Mouse (Mus musculus): ENCODE data around the gene Phf7.

Phf7 gene

GRCm38 (mm10) chr14:31251084-31251604, at the start of gene Phf7, which contains the start of gene Bap1:
Phf7 (minus strand) TSS chr14:31251317.
Bap1 (plus strand) TSS chr14:31251450.
- peak; percentile 97 for DNase-seq (ENCODE audit: low read depth, low spot score)

- DNase-seq (ENCODE audit: low read depth, low spot score): no peak
These were observed 34.6 kb upstream of the Phf7 start for GRCm38 (mm10) chr14:31285728-31286127.

GRCm38 (mm10) chr14:31272164-31272563, 21.0 kb upstream of the Phf7 start:
- peak; percentile 85 for DNase-seq (ENCODE audit: low read depth, low spot score)

- no peak for DNase-seq (ENCODE audit: low read depth, low spot score)
These were observed 20.0 kb upstream of the Phf7 start for GRCm38 (mm10) chr14:31271121-31271520.

GRCm38 (mm10) chr14:31269456-31270100, 18.5 kb upstream of the Phf7 start:
- peak; percentile 90 for DNase-seq (ENCODE audit: low read depth, low spot score)

GRCm38 (mm10) chr14:31268301-31269001, 17.3 kb upstream of the Phf7 start:
- DNase-seq (ENCODE audit: low read depth, low spot score): peak; percentile 16

- DNase-seq (ENCODE audit: low read depth, low spot score): no peak
These were observed 16.5 kb upstream of the Phf7 start for GRCm38 (mm10) chr14:31267649-31268048.

GRCm38 (mm10) chr14:31260932-31261331, 9.8 kb upstream of the Phf7 start:
- DNase-seq (ENCODE audit: low read depth, low spot score): no peak

- no peak for DNase-seq (ENCODE audit: low read depth, low spot score)
These were observed 9.3 kb upstream of the Phf7 start for GRCm38 (mm10) chr14:31260374-31260773.

GRCm38 (mm10) chr14:31258476-31259050, 7.4 kb upstream of the Phf7 start:
- no peak for DNase-seq (ENCODE audit: low read depth, low spot score)

- DNase-seq (ENCODE audit: low read depth, low spot score): no peak
These were observed 974 bp upstream of the Phf7 start for GRCm38 (mm10) chr14:31252091-31252490.

GRCm38 (mm10) chr14:31251626-31252025, 509 bp upstream of the Phf7 start:
- DNase-seq (ENCODE audit: low read depth, low spot score): no peak

GRCm38 (mm10) chr14:31250222-31251083, 664 bp downstream of the Phf7 start:
- DNase-seq (ENCODE audit: low read depth, low spot score): peak; percentile 22

GRCm38 (mm10) chr14:31248396-31248795, 2.7 kb downstream of the Phf7 start:
- no peak for DNase-seq (ENCODE audit: low read depth, low spot score)

- DNase-seq (ENCODE audit: low read depth, low spot score): no peak
These were observed 5.2 kb downstream of the Phf7 start for GRCm38 (mm10) chr14:31245946-31246345.

GRCm38 (mm10) chr14:31244777-31245176, 6.3 kb downstream of the Phf7 start:
- no peak for DNase-seq (ENCODE audit: low read depth, low spot score)

GRCm38 (mm10) chr14:31240528-31240927, 10.6 kb downstream of the Phf7 start:
- no peak for DNase-seq (ENCODE audit: low read depth, low spot score)

- no peak for DNase-seq (ENCODE audit: low read depth, low spot score)
These were observed 13.8 kb downstream of the Phf7 start for GRCm38 (mm10) chr14:31237101-31237882.

GRCm38 (mm10) chr14:31233996-31234591, 17.0 kb downstream of the Phf7 start:
- DNase-seq (ENCODE audit: low read depth, low spot score): peak; percentile 90

Data from ZHBTc4 (cell line).